Mouse (Mus musculus) E14TG2a.4 (cell line): Measurements from ENCODE around the gene Ube2d3.

Experiments used
- CTCF ChIP-seq: conservative IDR thresholded peaks from 2 replicates; pipeline ENCODE4 v1.5.1; 2014; ENCODE audit warnings: low read length
- NANOG ChIP-seq: IDR thresholded peaks from 2 replicates; pipeline ENCODE4 v1.6.1; 2014; ENCODE audit warnings: borderline replicate concordance, low read length, mixed read lengths
- POU5F1 ChIP-seq: IDR thresholded peaks from 2 replicates; pipeline ENCODE4 v1.6.1; 2014; ENCODE audit warnings: low read length, borderline replicate concordance

DNA sequence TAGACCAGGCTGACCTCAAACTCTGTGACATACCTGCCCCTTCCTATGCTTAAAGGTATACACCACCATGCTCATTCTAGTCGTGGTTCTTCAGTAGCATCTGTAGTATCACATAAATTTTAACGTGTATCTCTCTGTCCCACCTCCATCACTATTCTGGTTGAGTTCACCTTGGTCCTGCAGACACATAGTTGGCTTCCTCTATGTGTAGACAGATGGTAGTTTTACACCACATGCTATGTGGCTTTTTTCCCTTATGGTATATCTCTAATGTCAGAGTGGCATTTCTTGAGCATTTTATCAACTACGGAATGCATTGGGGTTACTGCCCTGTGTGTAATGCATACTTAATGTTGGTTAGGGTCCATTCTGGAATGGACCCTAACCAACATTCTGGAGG, 31.2 kb downstream of the Ube2d3 start:
- TF ChIP-seq CTCF (no peak), NANOG (no peak), POU5F1 (no peak)
